Mouse (Mus musculus) embryonic facial prominence, embryonic 12.5 days (tissue): Measurements from ENCODE around the gene Spryd7. TPM values are rescaled to one million over a fixed set of nuclear protein-coding genes. Genes with fewer than 3 reads are reported as not detected.

Experiments
- polyA plus RNA-seq: library from polyadenylated mRNA; unstranded; fragments of >200 nt; fragmentation: Nextera tagmentation; extraction: Ambion mirVana; gene quantifications from 2 replicates; pipeline ENCODE4 v1.2.1, GENCODE M21; 2016

Gene Spryd7
- polyA plus RNA-seq, 1 experiment from 2014 or later = 17.3 TPM

Other genes with a start within 250 kb of the Spryd7 start
- 0.38 and 0.41 TPM in 2 replicates for gene Arl11, start 247.1 kb downstream of the Spryd7 start, polyA plus RNA-seq
- 13.9 and 14.3 TPM in 2 replicates for gene Ebpl, start 196.4 kb downstream of the Spryd7 start, polyA plus RNA-seq
- 69.0 and 71.7 TPM in 2 replicates for gene Kpna3, start 117.0 kb downstream of the Spryd7 start, polyA plus RNA-seq
- 26.9 TPM in 2 replicates for gene Trim13, start 41.4 kb upstream of the Spryd7 start, polyA plus RNA-seq
- 0.74 and 1.0 TPM in 2 replicates for gene Kcnrg, start 50.6 kb upstream of the Spryd7 start, polyA plus RNA-seq